Mouse (Mus musculus) hindbrain, embryonic 11.5 days (tissue): ENCODE measurements at regions not wholly inside any gene's neighbourhood (a gene's known extent, or its start where the extent isn't known, plus 50 kb on each side); places are given as distances from the start of the nearest gene placed in this dataset.

Experiments used
- ATAC-seq: fragments of 200-750 bp; cut with Nextera tagmentation; 2 replicates; pipeline ENCODE4 v1.8.0; 2017; ENCODE audit warnings: mild to moderate bottlenecking, moderate TSS enrichment, moderate library complexity; ENCODE audit not compliant: low FRiP score
- DNase-seq: peaks from one replicate; pipeline ENCODE4 v3.0.0-alpha.2; 2015; ENCODE audit warnings: low spot score
- H3K27ac ChIP-seq: fragments of 300-500 bp; sonication (generic); 2 replicates; pipeline ENCODE4 v1.5.1; 2014; ENCODE audit warnings: mild to moderate bottlenecking, low read depth, low read length
- H3K27me3 ChIP-seq: fragments of 300-500 bp; sonication (generic); 2 replicates; pipeline ENCODE4 v1.6.1; 2014; ENCODE audit warnings: mild to moderate bottlenecking, low read length, moderate library complexity, mixed read lengths; ENCODE audit not compliant: control insufficient read depth, insufficient read depth
- H3K36me3 ChIP-seq: fragments of 300-500 bp; sonication (generic); 2 replicates; pipeline ENCODE4 v1.6.1; 2014; ENCODE audit warnings: mild to moderate bottlenecking, low read length, moderate library complexity, mixed read lengths; ENCODE audit not compliant: control insufficient read depth, insufficient read depth
- H3K4me1 ChIP-seq: fragments of 300-500 bp; sonication (generic); replicated peaks from 2 replicates; pipeline ENCODE4 v1.6.1; 2014; ENCODE audit warnings: low read length, mixed read lengths; ENCODE audit not compliant: control insufficient read depth, insufficient read depth
- H3K4me2 ChIP-seq: fragments of 300-500 bp; sonication (generic); replicated peaks from 2 replicates; pipeline ENCODE4 v1.6.1; 2014; ENCODE audit warnings: mild to moderate bottlenecking, low read depth, low read length
- H3K4me3 ChIP-seq: fragments of 300-500 bp; sonication (generic); 2 replicates; pipeline ENCODE4 v1.5.1; 2014; ENCODE audit warnings: low read depth, low read length
- H3K9ac ChIP-seq: fragments of 300-500 bp; sonication (generic); 2 replicates; pipeline ENCODE4 v1.6.1; 2014; ENCODE audit warnings: low read depth, low read length
- H3K9me3 ChIP-seq: fragments of 300-500 bp; sonication (generic); 2 replicates; pipeline ENCODE4 v1.6.1; 2016; ENCODE audit warnings: low read length; ENCODE audit not compliant: control insufficient read depth
- WGBS: fragments of 180-500 bp; shearing (Covaris S2); extraction: QIAGEN DNeasy Blood & Tissue Kit; methylation state at CpG from one replicate; pipeline ENCODE4 v1.1.7; 2014; 5-methylcytosine and 5-hydroxymethylcytosine counted together

- WGBS: 78% methylated on average over 7 of the region's 7 CpGs
- no peak overlapping the region for H3K4me3 ChIP-seq
- 0 out of 2 replicates have a peak overlapping the region, but pooled peaks have one; percentile 11 for H3K27ac ChIP-seq
- H3K36me3 ChIP-seq: no peaks in the 10 kb centered on the region
- ATAC-seq (no peak), DNase-seq (no peak)
- no peaks in the 10 kb centered on the region for H3K27me3 ChIP-seq
- no peaks in the 10 kb centered on the region for H3K4me1 ChIP-seq
- H3K4me2 ChIP-seq: no peak overlapping the region
- no peak overlapping the region for H3K9ac ChIP-seq
- no peaks in the 10 kb centered on the region for H3K9me3 ChIP-seq
These were observed 107.4 kb downstream of the Cdc5l start for GRCm38 (mm10) chr17:45326173-45326572.

- Histone ChIP-seq H3K4me2 (no peak overlapping the region), H3K4me1 (no peaks in the 10 kb centered on the region), H3K9ac (no peak overlapping the region), H3K36me3 (no peaks in the 10 kb centered on the region), H3K27ac (no peak overlapping the region), H3K27me3 (no peaks in the 10 kb centered on the region), H3K4me3 (no peak overlapping the region), H3K9me3 (no peaks in the 10 kb centered on the region)
- ATAC-seq (no peak), DNase-seq (no peak)
- 73% methylated on average over 8 of the region's 8 CpGs for WGBS
These were observed 110.7 kb downstream of the Cdc5l start for GRCm38 (mm10) chr17:45322842-45323241.

GRCm38 (mm10) chr17:45320074-45320473 is 113.5 kb downstream of the Cdc5l start:
- 75% methylated on average over 7 of the region's 7 CpGs for WGBS
- Histone ChIP-seq H3K9ac (no peak overlapping the region), H3K9me3 (no peaks in the 10 kb centered on the region), H3K4me3 (no peak overlapping the region), H3K4me2 (no peak overlapping the region), H3K27ac (no peak overlapping the region), H3K4me1 (no peaks in the 10 kb centered on the region), H3K36me3 (no peaks in the 10 kb centered on the region), H3K27me3 (no peaks in the 10 kb centered on the region)
- ATAC-seq (no peak), DNase-seq (no peak)

GRCm38 (mm10) chr17:45318211-45319076 is 115.1 kb downstream of the Cdc5l start:
- no peaks in the 10 kb centered on the region for H3K36me3 ChIP-seq
- H3K9ac ChIP-seq: no peak overlapping the region
- no peaks in the 10 kb centered on the region for H3K9me3 ChIP-seq
- 71% methylated on average over 25 of the region's 25 CpGs for WGBS
- H3K4me3 ChIP-seq: no peak overlapping the region
- H3K4me1 ChIP-seq: no peaks in the 10 kb centered on the region
- ATAC-seq (no peak), DNase-seq (no peak)
- H3K27me3 ChIP-seq: no peaks in the 10 kb centered on the region
- H3K4me2 ChIP-seq: no peak overlapping the region
- no peak overlapping the region for H3K27ac ChIP-seq

- H3K27ac ChIP-seq: no peak overlapping the region
- no peak overlapping the region for H3K4me2 ChIP-seq
- H3K9ac ChIP-seq: no peak overlapping the region
- H3K4me3 ChIP-seq: no peak overlapping the region
- no peaks in the 10 kb centered on the region for H3K9me3 ChIP-seq
- ATAC-seq (no peak), DNase-seq (no peak)
- no peaks in the 10 kb centered on the region for H3K4me1 ChIP-seq
- no peaks in the 10 kb centered on the region for H3K36me3 ChIP-seq
- 72% methylated on average over 5 of the region's 5 CpGs for WGBS
- H3K27me3 ChIP-seq: no peaks in the 10 kb centered on the region
These were observed 120.8 kb downstream of the Cdc5l start for GRCm38 (mm10) chr17:45312510-45313266.

- no peaks in the 10 kb centered on the region for H3K27me3 ChIP-seq
- 83% methylated on average over 7 of the region's 7 CpGs for WGBS
- H3K36me3 ChIP-seq: no peaks in the 10 kb centered on the region
- H3K4me3 ChIP-seq: no peak overlapping the region
- DNase-seq (no peak), ATAC-seq (no peak)
- H3K9me3 ChIP-seq: no peaks in the 10 kb centered on the region
- H3K27ac ChIP-seq: no peak overlapping the region
- no peak overlapping the region for H3K9ac ChIP-seq
- no peak overlapping the region for H3K4me2 ChIP-seq
- H3K4me1 ChIP-seq: no peaks in the 10 kb centered on the region
These were observed 127.0 kb downstream of the Cdc5l start for GRCm38 (mm10) chr17:45306506-45306905.

- H3K27ac ChIP-seq: no peak overlapping the region
- H3K4me1 ChIP-seq: no peaks in the 10 kb centered on the region
- ATAC-seq (no peak), DNase-seq (no peak)
- H3K4me2 ChIP-seq: no peak overlapping the region
- no peak overlapping the region for H3K4me3 ChIP-seq
- no peaks in the 10 kb centered on the region for H3K36me3 ChIP-seq
- no peak overlapping the region for H3K9ac ChIP-seq
- 82% methylated on average over 6 of the region's 6 CpGs for WGBS
- no peaks in the 10 kb centered on the region for H3K9me3 ChIP-seq
- no peaks in the 10 kb centered on the region for H3K27me3 ChIP-seq
These were observed 130.4 kb downstream of the Cdc5l start for GRCm38 (mm10) chr17:45303183-45303582.

- Histone ChIP-seq H3K9me3 (no peaks in the 10 kb centered on the region), H3K4me3 (no peak overlapping the region), H3K4me1 (no peaks in the 10 kb centered on the region), H3K4me2 (no peak overlapping the region), H3K27ac (no peak overlapping the region), H3K9ac (no peak overlapping the region), H3K36me3 (no peaks in the 10 kb centered on the region), H3K27me3 (no peaks in the 10 kb centered on the region)
- ATAC-seq (no peak), DNase-seq (peak; percentile 41)
- 29% methylated on average over 4 of the region's 4 CpGs for WGBS
These were observed 135.2 kb downstream of the Cdc5l start for GRCm38 (mm10) chr17:45298355-45298754.
